Mouse (Mus musculus) limb, embryonic 14.5 days (tissue): ENCODE measurements around the gene Tacr1. TPM values are rescaled to one million over a fixed set of nuclear protein-coding genes. Genes with fewer than 3 reads are reported as not detected.

Experiments
- ATAC-seq: fragments of 200-750 bp; cut with Nextera tagmentation; 2 replicates; pipeline ENCODE4 v1.8.0; 2017; ENCODE audit warnings: low read depth, moderate number of reproducible peaks, moderate TSS enrichment; ENCODE audit not compliant: low FRiP score
- DNase-seq: peaks from one replicate; pipeline ENCODE4 v3.0.0-alpha.2; 2015; ENCODE audit warnings: low spot score
- H3K27ac ChIP-seq: fragments of 300-500 bp; sonication (generic); replicated peaks from 2 replicates; pipeline ENCODE4 v1.5.1; 2014; ENCODE audit warnings: low read depth, mild to moderate bottlenecking, low read length, moderate library complexity, mixed read lengths
- H3K27me3 ChIP-seq: fragments of 300-500 bp; sonication (generic); 2 replicates; pipeline ENCODE4 v1.6.1; 2014; ENCODE audit warnings: low read length, mixed read lengths; ENCODE audit not compliant: control insufficient read depth, insufficient read depth
- H3K36me3 ChIP-seq: fragments of 300-500 bp; sonication (generic); 2 replicates; pipeline ENCODE4 v1.6.1; 2014; ENCODE audit warnings: mild to moderate bottlenecking, low read length, moderate library complexity, mixed read lengths; ENCODE audit not compliant: control insufficient read depth, insufficient read depth
- H3K4me1 ChIP-seq: fragments of 300-500 bp; sonication (generic); 2 replicates; pipeline ENCODE4 v1.6.1; 2014; ENCODE audit warnings: antibody characterized with exemption, low read length, mixed read lengths; ENCODE audit not compliant: control insufficient read depth, insufficient read depth
- H3K4me2 ChIP-seq: fragments of 300-500 bp; sonication (generic); replicated peaks from 2 replicates; pipeline ENCODE4 v1.6.1; 2014; ENCODE audit warnings: low read depth, mild to moderate bottlenecking, low read length, moderate library complexity; ENCODE audit not compliant: severe bottlenecking
- H3K4me3 ChIP-seq: fragments of 300-500 bp; sonication (generic); replicated peaks from 2 replicates; pipeline ENCODE4 v1.5.1; 2014; ENCODE audit warnings: low read length
- H3K9ac ChIP-seq: fragments of 300-500 bp; sonication (generic); 2 replicates; pipeline ENCODE4 v1.6.1; 2014; ENCODE audit warnings: mild to moderate bottlenecking, low read depth, low read length, moderate library complexity; ENCODE audit not compliant: severe bottlenecking
- H3K9me3 ChIP-seq: fragments of 300-500 bp; sonication (generic); 2 replicates; pipeline ENCODE4 v1.6.1; 2016; ENCODE audit warnings: low read length; ENCODE audit not compliant: control insufficient read depth
- POLR2A ChIP-seq: fragments of 200-500 bp; IDR thresholded peaks from 2 replicates; pipeline ENCODE4 v1.8.0; 2012; ENCODE audit warnings: inconsistent platforms, mild to moderate bottlenecking, moderate library complexity, borderline replicate concordance; ENCODE audit not compliant: insufficient read depth, insufficient read length; ENCODE audit errors: extremely low read depth
- WGBS: fragments of 180-500 bp; shearing (Covaris S2); extraction: QIAGEN DNeasy Blood & Tissue Kit; methylation state at CpG from one replicate; pipeline ENCODE4 v1.1.7; 2014; 5-methylcytosine and 5-hydroxymethylcytosine counted together
- polyA plus RNA-seq, 2 experiments: library from polyadenylated mRNA; depleted of rRNA in 1 of 2; stranded (reverse) in 1 of 2; unstranded in 1 of 2; fragments of >200 nt; fragmentation: Nextera tagmentation in 1 of 2; extraction: Ambion mirVana in 1 of 2; gene quantifications; 2 replicates each; pipeline versions ENCODE4 v1.2.1 to v1.2.3; 2012 to 2014

Tacr1 gene
- polyA plus RNA-seq (2012; rRNA removed) (0.49 and 0.54 TPM in 2 replicates), polyA plus RNA-seq (2014; fragmentation: Nextera tagmentation; extraction: Ambion mirVana) (0.33 and 0.40 TPM in 2 replicates)

GRCm38 (mm10) chr6:82401595-82402451 lies at the start of gene Tacr1:
Gene Tacr1 (plus strand): TSS chr6:82402334.
- Histone ChIP-seq H3K4me2 (peak within 1 kb of the TSS; percentile 61), H3K4me1 (peaks cover 13% of the 10 kb centered on the region), H3K4me3 (peak within 1 kb of the TSS; percentile 34), H3K27me3 (peaks cover 37% of the 10 kb centered on the region), H3K27ac (no peak within 1 kb of the TSS), H3K9ac (no peak within 1 kb of the TSS), H3K36me3 (no peaks in the 10 kb centered on the region), H3K9me3 (no peaks in the 10 kb centered on the region)
- DNase-seq (peak; percentile 78), ATAC-seq (peak; percentile 74)
- no peak for TF ChIP-seq POLR2A
- under 1% methylated on average over 26 of the region's 28 CpGs for WGBS

- no peak for TF ChIP-seq POLR2A
- ATAC-seq = no peak
- H3K4me2 ChIP-seq = no peak overlapping the region
- H3K36me3 ChIP-seq = no peaks in the 10 kb centered on the region
- no peaks in the 10 kb centered on the region for H3K9me3 ChIP-seq
- H3K27me3 ChIP-seq = no peaks in the 10 kb centered on the region
- no peaks in the 10 kb centered on the region for H3K4me1 ChIP-seq
- no peak overlapping the region for H3K9ac ChIP-seq
- no peak overlapping the region for H3K4me3 ChIP-seq
- WGBS = 79% methylated on average over 3 of the region's 3 CpGs
- no peak for DNase-seq
- no peak overlapping the region for H3K27ac ChIP-seq
Observed at GRCm38 (mm10) chr6:82376144-82376543, 26.0 kb upstream of the Tacr1 start.

- Histone ChIP-seq H3K9me3 (no peaks in the 10 kb centered on the region), H3K4me1 (no peaks in the 10 kb centered on the region), H3K4me2 (no peak overlapping the region), H3K4me3 (no peak overlapping the region), H3K27me3 (no peaks in the 10 kb centered on the region), H3K36me3 (no peaks in the 10 kb centered on the region), H3K27ac (no peak overlapping the region), H3K9ac (no peak overlapping the region)
- DNase-seq (no peak), ATAC-seq (no peak)
- TF ChIP-seq POLR2A = no peak
- WGBS = 93% methylated on average over 5 of the region's 5 CpGs
Observed at GRCm38 (mm10) chr6:82383556-82383955, 18.6 kb upstream of the Tacr1 start.

- WGBS = 2% methylated on average over 34 of the region's 34 CpGs
- H3K4me1 ChIP-seq = peaks cover 13% of the 10 kb centered on the region
- no peak for TF ChIP-seq POLR2A
- ATAC-seq = peak; percentile 71; the same call in 1 of the 2 replicates
- no peak overlapping the region for H3K9ac ChIP-seq
- H3K4me3 ChIP-seq = peak overlapping the region; percentile 34
- H3K9me3 ChIP-seq = no peaks in the 10 kb centered on the region
- peaks cover 37% of the 10 kb centered on the region for H3K27me3 ChIP-seq
- peak; percentile 57 for DNase-seq
- peak overlapping the region; percentile 61 for H3K4me2 ChIP-seq
- no peaks in the 10 kb centered on the region for H3K36me3 ChIP-seq
- no peak overlapping the region for H3K27ac ChIP-seq
Observed at GRCm38 (mm10) chr6:82402501-82403495, 664 bp downstream of the Tacr1 start.

- no peak overlapping the region for H3K9ac ChIP-seq
- WGBS = 56% methylated on average over 6 of the region's 6 CpGs
- no peaks in the 10 kb centered on the region for H3K9me3 ChIP-seq
- H3K4me1 ChIP-seq = no peaks in the 10 kb centered on the region
- no peaks in the 10 kb centered on the region for H3K27me3 ChIP-seq
- H3K4me2 ChIP-seq = no peak overlapping the region
- no peak overlapping the region for H3K4me3 ChIP-seq
- ATAC-seq (no peak; the same call in 1 of the 2 replicates), DNase-seq (no peak)
- H3K27ac ChIP-seq = no peak overlapping the region
- H3K36me3 ChIP-seq = no peaks in the 10 kb centered on the region
- no peak for TF ChIP-seq POLR2A
Observed at GRCm38 (mm10) chr6:82418367-82418766, 16.2 kb downstream of the Tacr1 start.
